ENCODE assay signal across 2 mouse cellular contexts in the genomic region with DNA sequence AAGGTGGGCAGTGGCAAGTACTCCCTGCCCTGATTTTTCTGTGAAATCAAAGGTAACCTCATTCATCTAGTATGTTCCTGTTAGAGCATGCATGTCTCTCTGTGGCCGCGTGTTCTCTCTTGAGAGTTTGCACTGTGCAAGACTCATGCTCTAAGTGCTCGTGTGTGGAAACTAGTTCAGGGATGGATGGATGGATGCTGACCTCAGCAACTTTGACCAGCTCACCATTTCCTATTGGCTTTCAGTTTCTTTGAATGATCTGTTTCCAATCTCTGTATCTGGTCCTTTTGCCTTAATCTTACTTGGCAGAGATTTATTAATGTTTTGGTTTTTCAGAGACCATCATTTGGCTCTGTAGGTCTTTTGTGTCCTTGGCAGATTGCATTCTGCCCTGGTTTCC.
TF ChIP-seq lines count a peak whose summit lies in the region.

No protein-coding gene starts in this region.

TF ChIP-seq in CH12.LX, 34 proteins besides CTCF, POLR2A, EP300 and RAD21:
- TF ChIP-seq MAFK (IDR thresholded peaks at IDR 0.05; ENCODE audit: insufficient replicate concordance, low read length) (peak; percentile 75), POLR2AphosphoS2 (IDR thresholded peaks at IDR 0.05; ENCODE audit: low read depth, low read length) (no peak)

TF ChIP-seq in ES-E14, 5 proteins besides CTCF, POLR2A, EP300 and RAD21:
- peak; percentile 66 for TF ChIP-seq MAFK (IDR thresholded peaks at IDR 0.05; ENCODE audit: insufficient read depth, low read depth, low read length)
- no peak for TF ChIP-seq HCFC1 (IDR thresholded peaks at IDR 0.05; ENCODE audit: borderline replicate concordance, insufficient read depth, low read length)
- TF ChIP-seq CHD2 (IDR thresholded peaks at IDR 0.05; ENCODE audit: low read depth, low read length), result no peak
- no peak for TF ChIP-seq ZC3H11A (IDR thresholded peaks at IDR 0.05; ENCODE audit: borderline replicate concordance, low read depth, low read length)
- no peak for TF ChIP-seq ZNF384 (IDR thresholded peaks at IDR 0.05; ENCODE audit: low read depth, low read length)
